Mouse (Mus musculus) kidney, adult 2 months (tissue): ENCODE data around the gene Fkbpl. TPM values are rescaled to one million over a fixed set of nuclear protein-coding genes. Genes with fewer than 3 reads are reported as not detected.

Source experiments
- DNase-seq: peaks from one replicate; pipeline ENCODE4 v3.0.0; 2021
- H3K27ac ChIP-seq: fragments of 200-500 bp; 2 replicates; pipeline ENCODE4 v1.5.1; 2012; ENCODE audit warnings: low read depth, low read length, control low read depth, inconsistent platforms; ENCODE audit not compliant: insufficient read depth
- H3K27me3 ChIP-seq: fragments of 200-500 bp; replicated peaks from 2 replicates; pipeline ENCODE4 v1.6.1; 2012; ENCODE audit warnings: mild to moderate bottlenecking, moderate library complexity, low read length, inconsistent platforms; ENCODE audit not compliant: control insufficient read depth, insufficient read depth
- H3K36me3 ChIP-seq: fragments of 200-500 bp; 2 replicates; pipeline ENCODE4 v1.6.1; 2012; ENCODE audit warnings: mild to moderate bottlenecking, moderate library complexity, low read length, inconsistent platforms; ENCODE audit not compliant: control insufficient read depth, insufficient read depth
- H3K4me1 ChIP-seq: fragments of 200-500 bp; 2 replicates; pipeline ENCODE4 v1.6.1; 2011; ENCODE audit warnings: low read length; ENCODE audit not compliant: control insufficient read depth, insufficient read depth
- H3K4me3 ChIP-seq: fragments of 200-500 bp; 2 replicates; pipeline ENCODE4 v1.5.1; 2011; ENCODE audit warnings: mild to moderate bottlenecking, low read depth, low read length, control low read depth; ENCODE audit not compliant: insufficient read depth
- CTCF ChIP-seq: fragments of 200-500 bp; conservative IDR thresholded peaks from 2 replicates; pipeline ENCODE4 v1.5.1; 2011; ENCODE audit warnings: low read depth, mild to moderate bottlenecking, control low read depth, low read length, moderate library complexity, mixed read lengths; ENCODE audit not compliant: insufficient read depth, insufficient read length
- POLR2A ChIP-seq: fragments of 200-500 bp; IDR thresholded peaks from one replicate; pipeline ENCODE4 v1.6.1; 2011; ENCODE audit warnings: low read depth, low read length, control low read depth
- WGBS: fragments of 180-500 bp; shearing (Covaris S2); methylation state at CpG from one replicate; pipeline ENCODE4 v1.1.7; 2018; 5-methylcytosine and 5-hydroxymethylcytosine counted together
- polyA plus RNA-seq: library from polyadenylated mRNA; depleted of rRNA; stranded (reverse); fragments of >200 nt; gene quantifications from 2 replicates; pipeline ENCODE4 v1.2.3, GENCODE M21; 2012

The Fkbpl gene
- polyA plus RNA-seq, 1 experiment, result 5.5 TPM

DNA sequence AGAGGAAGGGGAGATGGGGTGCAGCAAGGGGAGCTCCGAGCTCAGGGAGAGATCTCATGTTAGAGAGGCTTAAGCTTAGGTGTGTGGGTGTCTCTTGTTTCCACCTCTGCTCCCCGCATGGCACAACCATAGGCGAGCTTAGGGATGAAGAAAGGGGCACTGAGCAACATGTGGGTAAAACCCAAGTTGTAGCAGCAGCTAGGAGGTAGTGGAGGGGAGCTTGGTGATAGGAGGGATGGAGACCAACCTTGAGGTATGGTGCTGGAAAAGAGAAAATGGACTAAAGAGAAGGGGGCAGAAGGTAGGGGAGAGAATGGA is 15.3 kb downstream of the Fkbpl start:
- no peaks in the 10 kb centered on the region for H3K36me3 ChIP-seq
- H3K27ac ChIP-seq, result no peak overlapping the region
- H3K27me3 ChIP-seq, result no peaks in the 10 kb centered on the region
- H3K4me1 ChIP-seq, result peaks cover 19% of the 10 kb centered on the region
- DNase-seq, result no peak
- no peak overlapping the region for H3K4me3 ChIP-seq
- no peak for TF ChIP-seq POLR2A
- no peak for TF ChIP-seq CTCF
- WGBS, result 55% methylated on average over 3 of the region's 3 CpGs

DNA sequence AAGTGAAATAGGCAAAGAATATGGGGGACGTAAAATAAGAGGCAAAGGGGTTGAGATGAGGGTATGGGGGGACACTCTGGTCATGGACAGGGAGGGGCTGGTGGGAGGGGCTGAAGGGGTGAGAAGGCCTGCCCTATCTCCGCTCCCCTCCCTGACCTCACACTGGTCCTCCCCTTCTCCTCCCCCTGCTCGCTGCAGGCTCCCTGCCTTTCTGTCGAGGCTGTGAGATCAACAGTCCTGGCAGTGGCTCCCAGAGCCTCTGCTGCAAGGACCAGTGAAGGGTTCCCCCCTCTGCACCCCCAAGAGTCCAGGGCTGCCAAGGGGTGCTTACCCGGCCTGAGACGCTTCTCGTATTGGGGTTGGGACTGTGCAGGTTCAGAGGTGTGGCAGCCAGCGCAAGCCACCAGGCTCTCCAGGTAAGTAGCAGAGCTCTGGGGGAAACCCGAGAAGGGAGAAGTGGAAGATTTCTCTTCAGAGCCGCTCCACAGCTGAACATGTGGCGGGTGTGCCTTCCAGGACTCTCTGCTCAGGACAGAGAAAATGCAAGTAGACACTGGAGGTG is 15.8 kb downstream of the Fkbpl start:
- Histone ChIP-seq H3K27me3 (no peaks in the 10 kb centered on the region), H3K27ac (peak overlapping the region; percentile 85; the same call in 1 of the 2 replicates), H3K4me1 (peaks cover 19% of the 10 kb centered on the region), H3K4me3 (peak overlapping the region; percentile 49; the same call in 1 of the 2 replicates), H3K36me3 (no peaks in the 10 kb centered on the region)
- WGBS, result 30% methylated on average over 11 of the region's 11 CpGs
- DNase-seq, result no peak
- no peak for TF ChIP-seq CTCF
- no peak for TF ChIP-seq POLR2A

DNA sequence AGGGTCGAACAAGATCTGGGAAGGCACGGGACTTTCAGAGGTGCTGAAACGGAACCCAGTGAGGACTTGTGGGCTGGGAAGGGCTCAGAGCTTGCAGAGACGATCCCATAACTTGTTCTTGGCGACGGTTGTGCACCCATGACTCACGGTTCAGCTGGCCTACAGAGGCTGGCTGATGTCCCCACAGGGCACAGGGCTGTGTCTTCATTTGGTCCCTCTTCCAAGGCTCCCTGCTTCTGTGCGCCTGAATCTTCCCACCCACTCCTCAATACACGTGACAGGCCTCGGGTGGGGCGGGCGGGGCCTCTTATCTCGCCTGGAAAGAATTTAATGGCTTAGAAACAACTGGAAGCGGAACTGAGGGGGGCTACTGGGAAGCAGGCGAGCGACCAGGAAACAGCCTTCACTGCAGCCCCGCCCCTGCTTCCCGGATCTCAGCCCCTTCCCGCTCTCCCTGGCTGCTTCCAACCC is 16.6 kb downstream of the Fkbpl start:
- 7% methylated on average over 19 of the region's 19 CpGs for WGBS
- DNase-seq, result peak; percentile 88
- Histone ChIP-seq H3K27ac (peak overlapping the region; percentile 85), H3K4me3 (peak overlapping the region; percentile 49), H3K4me1 (peaks cover 14% of the 10 kb centered on the region), H3K36me3 (no peaks in the 10 kb centered on the region), H3K27me3 (no peaks in the 10 kb centered on the region)
- peak; percentile 29 for TF ChIP-seq POLR2A
- TF ChIP-seq CTCF, result no peak

DNA sequence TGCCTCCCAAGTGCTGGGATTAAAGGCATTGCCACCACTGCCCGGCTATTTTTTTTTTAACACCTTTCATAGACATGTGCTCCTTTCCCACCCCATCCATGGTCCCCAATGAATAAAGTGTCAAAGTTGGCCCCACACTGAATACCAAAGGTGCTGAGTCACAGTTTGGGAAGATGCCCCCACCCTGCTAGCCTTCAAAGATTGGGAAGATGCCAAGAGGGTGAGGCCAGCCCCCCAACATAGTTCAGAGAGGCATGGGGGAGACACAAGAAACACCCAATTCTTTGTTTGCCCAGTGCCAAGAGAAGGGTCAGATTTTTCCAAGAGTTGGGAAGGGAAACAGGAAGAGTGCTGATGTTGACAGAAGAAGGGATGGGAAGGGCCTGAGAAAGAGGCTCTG is 17.9 kb downstream of the Fkbpl start:
- WGBS, result 96% methylated on average over 1 of the region's 1 CpGs
- DNase-seq, result no peak
- Histone ChIP-seq H3K4me3 (no peak overlapping the region), H3K4me1 (peaks cover 11% of the 10 kb centered on the region; the same call in 1 of the 2 replicates), H3K27me3 (no peaks in the 10 kb centered on the region), H3K36me3 (no peaks in the 10 kb centered on the region), H3K27ac (no peak overlapping the region)
- TF ChIP-seq CTCF, result no peak
- TF ChIP-seq POLR2A, result no peak

DNA sequence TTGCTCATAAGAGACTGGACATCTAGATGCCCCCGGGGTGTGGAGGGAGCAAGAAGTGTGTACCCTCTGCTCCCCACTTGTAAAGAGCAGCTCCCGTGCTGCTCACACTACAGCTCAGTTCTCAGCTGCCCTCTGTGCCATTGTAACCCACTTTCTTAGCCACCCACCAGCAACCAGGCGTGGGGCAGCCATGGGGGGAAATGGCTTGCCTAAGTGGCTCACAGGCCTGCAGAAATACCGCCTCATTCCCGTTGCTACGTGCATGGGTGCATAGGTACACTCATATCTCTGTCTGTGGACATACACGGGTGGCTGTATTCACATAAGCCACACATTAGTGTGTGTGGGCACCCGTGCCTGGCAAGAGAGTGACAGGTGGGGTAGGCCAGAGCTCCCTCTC is 18.4 kb downstream of the Fkbpl start:
- Histone ChIP-seq H3K27ac (no peak overlapping the region), H3K4me3 (no peak overlapping the region), H3K27me3 (no peaks in the 10 kb centered on the region), H3K36me3 (no peaks in the 10 kb centered on the region), H3K4me1 (peaks cover 11% of the 10 kb centered on the region; the same call in 1 of the 2 replicates)
- DNase-seq, result no peak
- WGBS, result 86% methylated on average over 8 of the region's 8 CpGs
- TF ChIP-seq POLR2A, result no peak
- TF ChIP-seq CTCF, result no peak

DNA sequence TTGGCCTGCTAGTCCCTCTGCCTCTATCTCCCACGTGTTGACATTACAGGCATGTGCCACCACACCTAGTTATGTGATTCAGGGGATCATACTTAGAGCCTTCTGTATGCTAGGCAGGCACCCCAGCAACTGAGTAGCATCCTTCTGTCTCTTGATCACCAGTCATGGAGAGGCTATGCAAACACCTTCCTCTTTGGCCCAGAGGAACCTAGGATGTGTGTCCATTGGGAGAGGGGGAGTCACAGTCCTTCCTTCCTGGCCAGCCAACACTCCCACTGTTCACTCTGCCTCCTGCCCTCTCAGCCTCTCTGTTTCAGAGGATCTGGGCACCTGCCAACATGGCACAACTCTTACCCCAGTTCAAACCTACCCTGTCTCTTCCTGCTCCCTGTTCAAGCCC is 19.0 kb downstream of the Fkbpl start:
- H3K27me3 ChIP-seq, result no peaks in the 10 kb centered on the region
- H3K4me3 ChIP-seq, result no peak overlapping the region
- DNase-seq, result no peak
- 44% methylated on average over 1 of the region's 1 CpGs for WGBS
- H3K36me3 ChIP-seq, result no peaks in the 10 kb centered on the region
- TF ChIP-seq POLR2A, result no peak
- no peak for TF ChIP-seq CTCF
- no peak overlapping the region for H3K27ac ChIP-seq
- H3K4me1 ChIP-seq, result peaks cover 11% of the 10 kb centered on the region; the same call in 1 of the 2 replicates

DNA sequence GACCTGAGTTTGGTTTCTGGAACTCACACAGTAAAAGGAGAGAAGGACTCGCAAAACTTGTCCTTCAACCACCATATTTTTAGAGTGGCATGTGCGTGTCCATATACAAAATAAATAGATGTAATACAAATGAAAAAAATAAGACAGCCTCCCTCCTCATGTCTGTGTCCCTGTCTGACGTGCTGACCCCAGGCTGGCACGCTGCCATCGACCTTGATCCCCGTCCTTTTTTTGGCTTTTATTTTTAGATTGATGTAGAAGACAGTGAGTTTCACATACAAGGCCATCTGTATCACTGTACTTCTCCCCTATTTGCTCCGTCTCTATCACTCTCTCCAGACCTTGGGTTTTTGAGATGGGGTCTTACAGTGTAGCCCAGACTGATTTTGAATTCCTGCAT is 19.9 kb downstream of the Fkbpl start:
- H3K4me1 ChIP-seq, result 0 out of 2 replicates have a peak, but pooled peaks cover 7% of the 10 kb centered on the region
- 68% methylated on average over 7 of the region's 7 CpGs for WGBS
- TF ChIP-seq POLR2A (no peak), CTCF (no peak)
- no peak overlapping the region for H3K4me3 ChIP-seq
- no peaks in the 10 kb centered on the region for H3K36me3 ChIP-seq
- no peaks in the 10 kb centered on the region for H3K27me3 ChIP-seq
- no peak overlapping the region for H3K27ac ChIP-seq
- DNase-seq, result no peak

DNA sequence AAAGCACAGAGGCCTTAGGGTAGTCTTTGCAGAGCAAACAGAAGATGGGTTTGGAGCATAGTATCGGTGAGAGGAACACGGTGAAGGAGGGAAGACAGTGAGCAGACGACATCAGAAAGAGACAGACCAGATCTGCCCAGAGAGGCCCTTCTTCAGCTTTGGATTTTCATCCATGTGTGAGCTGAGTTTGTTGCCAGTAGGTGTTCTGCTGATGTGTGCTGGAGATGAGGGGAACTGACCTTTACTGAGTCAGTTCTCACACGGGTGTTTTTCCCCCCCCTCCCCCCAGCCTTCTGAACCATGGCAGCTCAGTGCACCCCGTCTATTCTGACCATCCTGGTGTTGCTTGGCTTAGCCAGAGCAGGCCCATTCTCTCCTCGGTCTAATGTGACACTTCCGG is 25.7 kb downstream of the Fkbpl start, which contains the start of gene Tnxb:
Gene Tnxb, plus strand, starts transcription at position 301 of the 400 bp plus-strand sequence.
- 70% methylated on average over 7 of the region's 7 CpGs for WGBS
- no peak for DNase-seq
- Histone ChIP-seq H3K27ac (no peak within 1 kb of the TSS), H3K4me3 (no peak within 1 kb of the TSS), H3K36me3 (no peaks in the 10 kb centered on the region), H3K4me1 (no peaks in the 10 kb centered on the region), H3K27me3 (no peaks in the 10 kb centered on the region)
- no peak for TF ChIP-seq POLR2A
